Mouse (Mus musculus): ENCODE data around the gene Gm49661. TPM values are rescaled to one million over a fixed set of nuclear protein-coding genes. Genes with fewer than 3 reads are reported as not detected.
A peak's percentile ranks its signal among the peaks of the same experiment; 100 is the strongest.

Gm49661 gene
- polyA plus RNA-seq, 1 experiment from 2014 or later: not detected

DNA sequence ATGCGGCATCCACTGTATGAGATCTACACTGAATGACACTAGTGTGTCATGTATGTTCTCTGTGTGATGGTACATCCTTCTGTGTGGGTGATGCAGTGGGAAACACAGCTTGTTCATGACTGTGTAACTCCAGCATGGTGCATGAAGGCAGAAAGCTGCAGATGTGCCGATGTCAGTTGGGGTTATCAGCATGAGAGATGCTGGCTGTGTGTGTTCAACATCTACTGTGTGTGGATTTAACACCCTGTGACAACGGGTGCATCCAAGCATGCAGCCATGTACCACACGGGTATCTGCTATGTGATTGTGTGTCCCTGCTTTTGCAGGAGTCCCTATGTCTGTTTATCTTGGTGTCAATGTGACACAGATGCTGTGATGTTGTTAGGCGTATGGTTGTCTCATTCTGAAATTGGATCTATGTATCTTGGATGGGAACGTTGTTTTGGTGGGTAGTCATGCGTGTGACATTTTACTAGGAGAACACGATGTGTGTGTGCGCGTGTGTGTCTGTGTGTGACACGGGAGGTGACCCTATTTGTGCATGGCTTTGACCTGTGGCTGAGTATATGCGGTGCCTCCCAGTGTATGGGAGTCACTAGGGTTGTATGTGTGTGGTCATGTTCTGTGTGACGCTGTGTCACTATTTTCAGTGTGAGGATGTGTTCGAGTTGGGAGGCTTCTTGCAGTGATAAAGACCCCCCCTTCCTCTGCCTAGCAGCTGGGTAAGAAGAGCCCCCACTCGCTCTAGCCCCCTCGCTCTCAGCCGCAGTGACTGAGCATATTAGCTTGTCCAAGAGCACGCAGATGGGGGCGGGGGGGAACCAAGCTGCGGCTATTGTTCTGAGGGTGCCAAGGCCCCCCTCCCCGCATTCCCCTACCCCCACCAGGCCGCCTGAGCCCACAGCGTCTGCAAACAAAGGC lies 32.9 kb downstream of the Gm49661 start:
- peak; percentile 53 for ATAC-seq (ENCODE audit: low FRiP score)
- WGBS: 16% methylated on average over 23 of the region's 23 CpGs
- Histone ChIP-seq H3K27me3 (peaks cover 67% of the 10 kb centered on the region), H3K27ac (peak overlapping the region; percentile 96), H3K4me3 (peak overlapping the region; percentile 70), H3K9ac (peak overlapping the region; percentile 89), H3K4me2 (replicated peaks) (peak overlapping the region; percentile 65), H3K9me3 (replicated peaks) (no peaks in the 10 kb centered on the region), H3K36me3 (peaks cover 8% of the 10 kb centered on the region; the same call in 1 of the 2 replicates), H3K4me1 (peaks cover 31% of the 10 kb centered on the region)

DNA sequence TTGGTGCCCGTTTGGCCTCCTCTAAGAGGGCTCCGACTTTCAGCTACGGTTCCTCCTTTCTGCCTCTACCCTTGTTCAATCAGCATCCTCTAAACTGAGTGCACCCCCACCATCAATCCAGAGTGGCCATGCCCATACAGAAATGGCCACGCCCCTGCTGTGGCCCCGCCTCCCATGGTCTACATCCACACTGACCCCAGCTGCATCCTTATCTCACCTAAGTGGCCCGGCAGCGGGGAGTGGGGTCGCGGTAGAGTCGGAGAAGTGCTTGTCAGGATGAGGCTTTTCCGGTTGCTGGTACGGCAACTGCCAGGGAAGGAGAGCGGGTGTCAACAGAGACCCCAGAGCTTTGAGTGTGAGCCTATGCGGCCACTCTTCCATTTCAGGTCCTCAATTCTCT lies 33.7 kb downstream of the Gm49661 start:
- Histone ChIP-seq H3K9me3 (replicated peaks) (no peaks in the 10 kb centered on the region), H3K4me3 (peak overlapping the region; percentile 70), H3K9ac (peak overlapping the region; percentile 89; the same call in 1 of the 2 replicates), H3K27me3 (peaks cover 65% of the 10 kb centered on the region), H3K36me3 (peaks cover 13% of the 10 kb centered on the region; the same call in 1 of the 2 replicates), H3K4me2 (replicated peaks) (peak overlapping the region; percentile 65), H3K27ac (peak overlapping the region; percentile 53), H3K4me1 (peaks cover 31% of the 10 kb centered on the region)
- 8% methylated on average over 14 of the region's 14 CpGs for WGBS
- peak; percentile 29; the same call in 1 of the 2 replicates for ATAC-seq (ENCODE audit: low FRiP score)

DNA sequence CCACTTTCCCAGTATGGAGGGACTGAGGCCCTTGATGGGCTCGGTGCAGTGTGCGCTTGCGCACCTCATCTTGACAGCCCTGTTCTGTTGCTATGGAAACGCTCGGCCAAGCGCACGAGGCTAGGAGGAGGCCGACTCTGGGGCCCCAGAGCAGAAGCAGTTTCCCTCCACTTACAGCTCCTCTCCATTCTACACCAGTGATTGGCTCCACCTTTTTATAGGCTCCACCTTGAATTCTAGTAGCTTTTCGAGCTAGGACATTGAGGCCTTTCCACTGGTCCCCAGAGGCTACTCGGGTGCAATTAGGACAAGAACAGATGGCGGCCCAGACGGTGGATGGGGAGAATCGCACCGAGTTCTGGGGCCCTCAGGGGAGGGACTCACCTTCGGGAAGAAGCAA lies 34.4 kb downstream of the Gm49661 start:
- ATAC-seq (ENCODE audit: low FRiP score): peak; percentile 61
- 2% methylated on average over 15 of the region's 15 CpGs for WGBS
- peak overlapping the region; percentile 65 for H3K4me2 ChIP-seq (replicated peaks)
- no peaks in the 10 kb centered on the region for H3K9me3 ChIP-seq (replicated peaks)
- H3K27ac ChIP-seq: peak overlapping the region; percentile 53
- H3K4me1 ChIP-seq: peaks cover 31% of the 10 kb centered on the region
- peak overlapping the region; percentile 70 for H3K4me3 ChIP-seq
- peak overlapping the region; percentile 89 for H3K9ac ChIP-seq
- peaks cover 15% of the 10 kb centered on the region; the same call in 1 of the 2 replicates for H3K36me3 ChIP-seq
- peaks cover 68% of the 10 kb centered on the region for H3K27me3 ChIP-seq

GRCm38 (mm10) chr8:84933767-84934559 lies 35.3 kb downstream of the Gm49661 start:
- ATAC-seq (ENCODE audit: low FRiP score): no peak
- peak overlapping the region; percentile 65 for H3K4me2 ChIP-seq (replicated peaks)
- peak overlapping the region; percentile 14 for H3K9ac ChIP-seq
- H3K27ac ChIP-seq: no peak overlapping the region
- peaks cover 76% of the 10 kb centered on the region for H3K27me3 ChIP-seq
- H3K36me3 ChIP-seq: peaks cover 15% of the 10 kb centered on the region; the same call in 1 of the 2 replicates
- peak overlapping the region; percentile 70 for H3K4me3 ChIP-seq
- peaks cover 37% of the 10 kb centered on the region for H3K4me1 ChIP-seq
- WGBS: 78% methylated on average over 16 of the region's 16 CpGs
- H3K9me3 ChIP-seq (replicated peaks): no peaks in the 10 kb centered on the region

- Histone ChIP-seq H3K27ac (no peak overlapping the region), H3K9me3 (replicated peaks) (no peaks in the 10 kb centered on the region), H3K9ac (no peak overlapping the region), H3K4me1 (peaks cover 32% of the 10 kb centered on the region), H3K27me3 (peaks cover 67% of the 10 kb centered on the region), H3K36me3 (peaks cover 33% of the 10 kb centered on the region), H3K4me2 (replicated peaks) (no peak overlapping the region), H3K4me3 (no peak overlapping the region)
- 88% methylated on average over 13 of the region's 13 CpGs for WGBS
- ATAC-seq (ENCODE audit: low FRiP score): no peak
Measured at GRCm38 (mm10) chr8:84930582-84930981, 38.7 kb downstream of the Gm49661 start.

DNA sequence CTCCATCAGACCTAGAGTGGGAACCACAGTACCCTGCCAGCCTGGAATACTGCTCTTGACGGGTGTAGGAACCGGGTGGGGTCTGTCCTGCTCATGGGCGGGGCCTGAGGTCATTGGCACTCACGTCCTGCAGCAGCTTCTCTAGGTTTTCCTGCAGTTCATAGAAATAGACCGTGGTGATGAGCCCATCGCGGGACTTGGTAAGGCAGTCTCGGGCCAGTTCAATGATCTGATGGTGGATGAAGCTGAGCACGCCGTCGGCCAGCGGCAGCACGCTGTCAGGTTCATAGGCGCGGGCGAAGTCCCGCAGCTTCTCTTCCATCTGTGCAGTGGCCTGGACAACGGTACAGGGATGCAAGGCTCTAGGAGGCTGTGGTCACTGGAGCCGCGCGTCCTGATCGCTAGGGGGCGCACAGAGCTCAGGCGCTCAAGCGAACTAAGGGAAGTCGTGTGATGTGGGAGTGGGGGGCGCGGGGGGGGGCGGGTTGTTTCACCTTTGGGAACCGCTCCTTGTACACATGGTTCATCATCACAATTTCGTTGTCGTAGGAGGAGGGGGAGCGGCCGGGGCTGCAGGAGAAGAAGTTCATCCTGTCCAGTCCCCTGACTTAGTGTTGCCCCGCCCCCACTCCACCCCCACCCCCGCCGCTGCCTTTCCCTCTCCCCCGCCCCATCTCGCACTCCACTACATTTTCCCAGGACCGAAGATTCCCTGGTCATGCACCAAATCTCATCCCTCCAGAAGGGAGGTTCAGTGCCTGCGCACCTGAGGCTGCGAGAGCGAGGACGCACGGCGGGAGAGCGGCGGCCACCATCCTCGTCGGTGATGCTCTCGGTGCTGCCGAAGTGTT lies 40.6 kb downstream of the Gm49661 start:
- H3K27ac ChIP-seq: no peak overlapping the region
- peak overlapping the region; percentile 45 for H3K9ac ChIP-seq
- 3% methylated on average over 51 of the region's 52 CpGs for WGBS
- H3K9me3 ChIP-seq (replicated peaks): no peaks in the 10 kb centered on the region
- ATAC-seq (ENCODE audit: low FRiP score): peak; percentile 79
- peaks cover 13% of the 10 kb centered on the region for H3K4me1 ChIP-seq
- peak overlapping the region; percentile 36 for H3K4me3 ChIP-seq
- H3K36me3 ChIP-seq: peaks cover 47% of the 10 kb centered on the region
- peaks cover 60% of the 10 kb centered on the region for H3K27me3 ChIP-seq
- peak overlapping the region; percentile 64 for H3K4me2 ChIP-seq (replicated peaks)

DNA sequence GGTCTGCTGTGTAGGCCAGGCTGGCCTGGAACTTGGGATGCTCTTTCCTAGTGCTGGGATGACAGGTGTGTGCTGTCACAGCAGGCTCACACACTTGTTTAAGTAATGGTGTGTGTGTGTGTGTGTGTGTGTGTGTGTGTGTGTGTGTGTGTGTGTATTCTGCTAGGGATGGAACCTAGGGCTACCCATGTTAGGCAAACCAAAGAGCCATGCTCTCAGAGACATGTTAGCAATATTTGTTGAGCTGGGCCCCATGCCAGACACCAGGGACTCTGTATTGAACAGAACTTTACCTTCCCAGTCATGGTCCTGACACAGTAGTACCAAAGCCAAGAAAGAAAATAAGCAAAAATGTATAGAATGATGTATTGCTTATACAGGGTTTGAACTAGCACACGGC lies 41.7 kb downstream of the Gm49661 start:
- H3K4me1 ChIP-seq: peaks cover 12% of the 10 kb centered on the region
- H3K4me2 ChIP-seq (replicated peaks): no peak overlapping the region
- peaks cover 55% of the 10 kb centered on the region for H3K27me3 ChIP-seq
- peaks cover 55% of the 10 kb centered on the region for H3K36me3 ChIP-seq
- no peak overlapping the region for H3K27ac ChIP-seq
- WGBS: 93% methylated on average over 1 of the region's 1 CpGs
- H3K9ac ChIP-seq: no peak overlapping the region
- no peaks in the 10 kb centered on the region for H3K9me3 ChIP-seq (replicated peaks)
- H3K4me3 ChIP-seq: no peak overlapping the region
- no peak for ATAC-seq (ENCODE audit: low FRiP score)

GRCm38 (mm10) chr8:84925557-84925956 lies 43.7 kb downstream of the Gm49661 start:
- no peaks in the 10 kb centered on the region for H3K9me3 ChIP-seq (replicated peaks)
- H3K4me2 ChIP-seq (replicated peaks): no peak overlapping the region
- H3K27ac ChIP-seq: no peak overlapping the region
- WGBS: 80% methylated on average over 7 of the region's 7 CpGs
- H3K9ac ChIP-seq: no peak overlapping the region
- no peak for ATAC-seq (ENCODE audit: low FRiP score)
- H3K36me3 ChIP-seq: peaks cover 60% of the 10 kb centered on the region
- H3K4me1 ChIP-seq: peaks cover 12% of the 10 kb centered on the region
- H3K4me3 ChIP-seq: no peak overlapping the region
- peaks cover 50% of the 10 kb centered on the region for H3K27me3 ChIP-seq

DNA sequence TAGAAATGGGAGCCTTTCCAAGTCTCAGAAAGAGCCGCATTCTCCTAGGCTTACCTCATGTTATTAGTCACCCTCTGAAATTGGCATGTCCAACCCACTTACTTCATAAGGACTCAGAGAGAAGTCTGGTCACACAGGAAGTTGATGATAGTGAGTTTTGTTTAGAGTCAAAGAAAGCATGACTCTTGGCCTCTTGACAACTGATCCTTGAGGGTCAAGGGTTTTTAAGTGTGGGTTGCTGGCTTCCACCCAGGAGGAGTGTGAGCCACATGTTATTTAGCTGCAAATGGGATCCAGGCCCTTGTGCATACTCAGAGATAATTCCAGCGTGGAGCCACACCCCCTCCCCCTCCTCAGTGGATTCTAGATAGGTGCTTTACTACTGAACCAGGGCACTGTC lies 47.6 kb downstream of the Gm49661 start:
- no peak overlapping the region for H3K27ac ChIP-seq
- no peak overlapping the region for H3K4me2 ChIP-seq (replicated peaks)
- H3K36me3 ChIP-seq: peaks cover 76% of the 10 kb centered on the region
- 85% methylated on average over 2 of the region's 2 CpGs for WGBS
- no peak overlapping the region for H3K9ac ChIP-seq
- H3K4me3 ChIP-seq: no peak overlapping the region
- no peaks in the 10 kb centered on the region for H3K4me1 ChIP-seq
- no peaks in the 10 kb centered on the region for H3K9me3 ChIP-seq (replicated peaks)
- H3K27me3 ChIP-seq: peaks cover 51% of the 10 kb centered on the region
- ATAC-seq (ENCODE audit: low FRiP score): no peak

- no peak for ATAC-seq (ENCODE audit: low FRiP score)
- Histone ChIP-seq H3K36me3 (peaks cover 84% of the 10 kb centered on the region), H3K27me3 (peaks cover 71% of the 10 kb centered on the region), H3K27ac (no peak overlapping the region), H3K9me3 (replicated peaks) (no peaks in the 10 kb centered on the region), H3K9ac (no peak overlapping the region), H3K4me1 (no peaks in the 10 kb centered on the region), H3K4me2 (replicated peaks) (no peak overlapping the region), H3K4me3 (no peak overlapping the region)
- WGBS: 87% methylated on average over 15 of the region's 15 CpGs
Measured at GRCm38 (mm10) chr8:84918646-84919045, 50.6 kb downstream of the Gm49661 start.

- ATAC-seq (ENCODE audit: low FRiP score): no peak
- Histone ChIP-seq H3K9me3 (replicated peaks) (no peaks in the 10 kb centered on the region), H3K27me3 (peaks cover 79% of the 10 kb centered on the region), H3K36me3 (peaks cover 84% of the 10 kb centered on the region), H3K4me2 (replicated peaks) (no peak overlapping the region), H3K4me1 (peaks cover 8% of the 10 kb centered on the region), H3K9ac (no peak overlapping the region), H3K27ac (no peak overlapping the region), H3K4me3 (no peak overlapping the region)
- WGBS: 25% methylated on average over 20 of the region's 20 CpGs
Measured at GRCm38 (mm10) chr8:84917781-84918180, 51.5 kb downstream of the Gm49661 start.

Data from hindbrain, embryonic 12.5 days (tissue).